Mouse (Mus musculus) thymus, postnatal 4 days (tissue): ENCODE results near the gene Mrps6.
A peak's percentile ranks its signal among the peaks of the same experiment; 100 is the strongest.
"Not testable (repeated sequence)": the region's sequence is repeated elsewhere in the genome, so short reads cannot be mapped to it uniquely, and the experiment has no call there.

Experiments
- DNase-seq: peaks from one replicate; pipeline ENCODE4 v3.0.0; 2021

The Mrps6 gene

GRCm38 (mm10) chr16:92064801-92065200 lies 6.7 kb downstream of the Mrps6 start:
- DNase-seq = no peak

GRCm38 (mm10) chr16:92070338-92070737 lies 12.3 kb downstream of the Mrps6 start:
- DNase-seq = no peak

- DNase-seq = no peak
These were observed 18.7 kb downstream of the Mrps6 start for GRCm38 (mm10) chr16:92076797-92077196.

GRCm38 (mm10) chr16:92083771-92084453 lies 25.8 kb downstream of the Mrps6 start:
- DNase-seq = no peak

GRCm38 (mm10) chr16:92089225-92089624 lies 31.2 kb downstream of the Mrps6 start:
- no peak for DNase-seq

GRCm38 (mm10) chr16:92091876-92092275 lies 33.8 kb downstream of the Mrps6 start:
- no peak for DNase-seq

GRCm38 (mm10) chr16:92098351-92099051 lies 40.4 kb downstream of the Mrps6 start:
- DNase-seq = no peak

- DNase-seq = no peak
These were observed 41.5 kb downstream of the Mrps6 start for GRCm38 (mm10) chr16:92099598-92099997.

- no peak for DNase-seq
These were observed 42.0 kb downstream of the Mrps6 start for GRCm38 (mm10) chr16:92100111-92100510.

- DNase-seq = no peak
These were observed 44.0 kb downstream of the Mrps6 start for GRCm38 (mm10) chr16:92102115-92102514.

GRCm38 (mm10) chr16:92102931-92103330 lies 44.9 kb downstream of the Mrps6 start:
- not testable (repeated sequence) for DNase-seq

GRCm38 (mm10) chr16:92103572-92104331 lies 45.7 kb downstream of the Mrps6 start:
- no peak for DNase-seq

GRCm38 (mm10) chr16:92104332-92104590 lies 46.2 kb downstream of the Mrps6 start:
- DNase-seq = no peak

- DNase-seq = no peak
These were observed 46.9 kb downstream of the Mrps6 start for GRCm38 (mm10) chr16:92104951-92105350.

- DNase-seq = no peak
These were observed 47.6 kb downstream of the Mrps6 start for GRCm38 (mm10) chr16:92105631-92106030.

- DNase-seq = no peak
These were observed 49.3 kb downstream of the Mrps6 start for GRCm38 (mm10) chr16:92107346-92107745.

GRCm38 (mm10) chr16:92114706-92115241 lies 56.7 kb downstream of the Mrps6 start:
- DNase-seq = no peak

GRCm38 (mm10) chr16:92115611-92116421 lies 57.7 kb downstream of the Mrps6 start:
- peak; percentile 25 for DNase-seq

- no peak for DNase-seq
These were observed 59.5 kb downstream of the Mrps6 start for GRCm38 (mm10) chr16:92117337-92118209.

- DNase-seq = no peak
These were observed 61.0 kb downstream of the Mrps6 start for GRCm38 (mm10) chr16:92119013-92119515.

GRCm38 (mm10) chr16:92120899-92121531 lies 62.9 kb downstream of the Mrps6 start:
- DNase-seq = no peak
